Mouse (Mus musculus): ENCODE results near the gene Nxnl2. TPM values are rescaled to one million over a fixed set of nuclear protein-coding genes. Genes with fewer than 3 reads are reported as not detected.

Gene Nxnl2
- total RNA-seq (2023), result 0.33 TPM

GRCm38 (mm10) chr13:51170691-51171680 lies at the start of gene Nxnl2:
TSS of gene Nxnl2 (plus strand) at chr13:51171022.

Other genes starting within 250 kb of the Nxnl2 start
- 43.7 TPM for gene Spin1, start 70.1 kb upstream of the Nxnl2 start, total RNA-seq (2023)
- 2.8 TPM for gene S1pr3, start 237.6 kb downstream of the Nxnl2 start, total RNA-seq (2023)